Mouse (Mus musculus): ENCODE data around the gene Timm29. TPM values are rescaled to one million over a fixed set of nuclear protein-coding genes. Genes with fewer than 3 reads are reported as not detected.
"Not testable (repeated sequence)": the region's sequence is repeated elsewhere in the genome, so short reads cannot be mapped to it uniquely, and the experiment has no call there.

The Timm29 gene
- polyA plus RNA-seq, 1 experiment from 2014 or later: 29.5 TPM

DNA sequence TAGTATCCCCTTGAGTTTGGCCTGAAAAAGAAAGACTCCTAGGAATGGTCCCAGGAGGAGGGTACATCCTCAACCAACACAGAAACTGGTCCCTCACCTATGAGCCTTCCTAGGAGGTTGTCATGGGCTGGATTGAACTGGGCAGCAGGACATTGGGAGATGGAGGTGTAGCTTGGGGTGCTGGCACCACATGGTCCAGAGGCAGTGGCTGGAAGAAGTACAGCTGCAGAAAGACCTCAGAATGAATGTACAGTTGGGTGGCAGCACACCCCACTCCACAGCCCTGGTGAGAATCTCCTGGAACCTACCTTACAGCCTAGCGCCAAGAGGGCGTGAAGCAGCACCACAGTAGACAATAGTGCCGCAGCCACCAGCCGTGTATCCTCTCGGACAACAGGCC lies 3.0 kb upstream of the Timm29 start:
- peaks cover 12% of the 10 kb centered on the region for H3K4me1 ChIP-seq (ENCODE audit: control insufficient read depth, insufficient read depth, low read length)
- ATAC-seq (replicated peaks; ENCODE audit: insufficient number of reproducible peaks, low FRiP score, low TSS enrichment): no peak
- 97% methylated on average over 5 of the region's 5 CpGs for WGBS (ENCODE audit: insufficient replicate concordance)
- H3K27ac ChIP-seq (ENCODE audit: low read depth, low read length): no peak overlapping the region
- H3K9ac ChIP-seq (ENCODE audit: low read depth, low read length): no peak overlapping the region
- H3K4me2 ChIP-seq: no peak overlapping the region
- H3K9me3 ChIP-seq (replicated peaks; ENCODE audit: control insufficient read depth, low read length): no peaks in the 10 kb centered on the region
- H3K36me3 ChIP-seq (ENCODE audit: control insufficient read depth, insufficient read depth, low read length): peaks cover 39% of the 10 kb centered on the region
- H3K27me3 ChIP-seq (ENCODE audit: control insufficient read depth, insufficient read depth, low read length): no peaks in the 10 kb centered on the region
- H3K4me3 ChIP-seq (ENCODE audit: low read depth, low read length): no peak overlapping the region

- Histone ChIP-seq H3K36me3 (ENCODE audit: control insufficient read depth, insufficient read depth, low read length) (peaks cover 39% of the 10 kb centered on the region), H3K27ac (ENCODE audit: low read depth, low read length) (no peak overlapping the region), H3K9ac (ENCODE audit: low read depth, low read length) (no peak overlapping the region), H3K27me3 (ENCODE audit: control insufficient read depth, insufficient read depth, low read length) (no peaks in the 10 kb centered on the region), H3K4me3 (ENCODE audit: low read depth, low read length) (no peak overlapping the region), H3K4me2 (no peak overlapping the region; the same call in 1 of the 2 replicates), H3K4me1 (ENCODE audit: control insufficient read depth, insufficient read depth, low read length) (peaks cover 12% of the 10 kb centered on the region), H3K9me3 (replicated peaks; ENCODE audit: control insufficient read depth, low read length) (no peaks in the 10 kb centered on the region)
- WGBS (ENCODE audit: insufficient replicate concordance): 85% methylated on average over 6 of the region's 6 CpGs
- no peak for ATAC-seq (replicated peaks; ENCODE audit: insufficient number of reproducible peaks, low FRiP score, low TSS enrichment)
Measured at GRCm38 (mm10) chr9:21591127-21591830, 1.2 kb upstream of the Timm29 start.

GRCm38 (mm10) chr9:21591831-21592702 lies 455 bp upstream of the Timm29 start:
- no peaks in the 10 kb centered on the region for H3K9me3 ChIP-seq (replicated peaks; ENCODE audit: control insufficient read depth, low read length)
- ATAC-seq (replicated peaks; ENCODE audit: insufficient number of reproducible peaks, low FRiP score, low TSS enrichment): peak; percentile 50

DNA sequence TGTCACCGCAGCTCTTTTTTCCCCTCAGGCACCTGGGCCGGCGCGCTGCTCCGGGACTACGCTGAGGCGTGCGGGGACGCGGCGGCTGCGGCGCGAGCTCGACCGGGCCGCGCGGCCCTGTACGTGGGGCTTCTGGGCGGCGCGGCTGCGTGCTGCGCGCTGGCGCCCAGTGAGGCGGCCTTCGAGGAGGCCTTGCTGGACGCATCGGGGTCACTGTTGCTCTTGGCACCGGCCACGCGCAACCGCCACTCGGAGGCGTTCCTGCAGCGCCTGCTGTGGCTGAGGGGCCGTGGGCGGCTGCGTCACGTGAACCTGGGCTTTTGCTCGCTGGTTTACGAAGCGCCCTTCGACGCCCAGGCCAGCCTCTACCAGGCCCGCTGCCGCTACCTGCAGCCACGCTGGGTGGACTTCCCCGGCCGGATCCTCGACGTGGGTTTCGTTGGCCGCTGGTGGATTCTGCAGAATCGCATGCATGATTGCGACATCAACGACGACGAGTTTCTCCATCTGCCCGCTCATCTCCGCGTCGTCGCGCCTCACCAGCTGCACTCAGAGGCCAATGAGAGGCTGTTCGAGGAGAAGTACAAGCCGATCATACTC lies 700 bp downstream of the Timm29 start:
- Histone ChIP-seq H3K27me3 (ENCODE audit: control insufficient read depth, insufficient read depth, low read length) (no peaks in the 10 kb centered on the region), H3K27ac (ENCODE audit: low read depth, low read length) (peak overlapping the region; percentile 80), H3K4me3 (ENCODE audit: low read depth, low read length) (peak overlapping the region; percentile 78), H3K9me3 (replicated peaks; ENCODE audit: control insufficient read depth, low read length) (no peaks in the 10 kb centered on the region), H3K4me2 (peak overlapping the region; percentile 99), H3K36me3 (ENCODE audit: control insufficient read depth, insufficient read depth, low read length) (peaks cover 21% of the 10 kb centered on the region), H3K4me1 (ENCODE audit: control insufficient read depth, insufficient read depth, low read length) (peaks cover 12% of the 10 kb centered on the region), H3K9ac (ENCODE audit: low read depth, low read length) (peak overlapping the region; percentile 80)
- WGBS (ENCODE audit: insufficient replicate concordance): 1% methylated on average over 61 of the region's 69 CpGs
- ATAC-seq (replicated peaks; ENCODE audit: insufficient number of reproducible peaks, low FRiP score, low TSS enrichment): peak; percentile 54

More at GRCm38 (mm10) chr9:21591831-21592702, 455 bp upstream of the Timm29 start:
- Histone ChIP-seq H3K27ac (ENCODE audit: low read depth, low read length) (0 out of 2 replicates have a peak overlapping the region, but pooled peaks have one; percentile 2), H3K4me2 (peak overlapping the region; percentile 99), H3K4me3 (ENCODE audit: low read depth, low read length) (peak overlapping the region; percentile 78), H3K27me3 (ENCODE audit: control insufficient read depth, insufficient read depth, low read length) (no peaks in the 10 kb centered on the region), H3K9ac (ENCODE audit: low read depth, low read length) (peak overlapping the region; percentile 69), H3K4me1 (ENCODE audit: control insufficient read depth, insufficient read depth, low read length) (peaks cover 12% of the 10 kb centered on the region), H3K36me3 (ENCODE audit: control insufficient read depth, insufficient read depth, low read length) (peaks cover 33% of the 10 kb centered on the region)
- 22% methylated on average over 17 of the region's 17 CpGs for WGBS (ENCODE audit: insufficient replicate concordance)

DNA sequence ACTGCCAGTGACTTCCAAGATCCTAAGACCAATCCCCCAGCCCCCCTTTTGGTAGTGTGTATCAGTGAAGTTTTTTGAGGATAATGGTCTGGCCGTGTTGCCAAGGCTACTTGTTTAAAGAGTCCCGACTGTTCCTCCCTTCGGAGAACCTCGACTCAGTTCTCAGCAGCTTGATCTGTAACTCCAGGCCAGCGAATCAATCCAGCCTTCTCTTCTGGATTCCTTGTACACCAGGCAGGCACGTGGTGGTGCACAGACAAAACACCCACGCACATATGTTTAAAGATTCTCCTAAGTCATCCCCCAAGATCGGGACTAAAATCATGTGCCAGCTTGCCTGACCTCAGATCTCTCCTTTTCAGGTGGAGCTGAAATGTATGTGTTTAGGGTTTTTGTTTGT lies 1.8 kb downstream of the Timm29 start:
- not testable (repeated sequence) for H3K9me3 ChIP-seq (replicated peaks; ENCODE audit: control insufficient read depth, low read length); H3K4me3 ChIP-seq (ENCODE audit: low read depth, low read length); H3K27me3 ChIP-seq (ENCODE audit: control insufficient read depth, insufficient read depth, low read length); ATAC-seq (replicated peaks; ENCODE audit: insufficient number of reproducible peaks, low FRiP score, low TSS enrichment); H3K9ac ChIP-seq (ENCODE audit: low read depth, low read length); H3K27ac ChIP-seq (ENCODE audit: low read depth, low read length)
- Histone ChIP-seq H3K4me1 (ENCODE audit: control insufficient read depth, insufficient read depth, low read length) (peaks cover 12% of the 10 kb centered on the region), H3K36me3 (ENCODE audit: control insufficient read depth, insufficient read depth, low read length) (peaks cover 10% of the 10 kb centered on the region), H3K4me2 (peak overlapping the region; percentile 99)
- WGBS (ENCODE audit: insufficient replicate concordance): 83% methylated on average over 8 of the region's 8 CpGs

- 80% methylated on average over 2 of the region's 2 CpGs for WGBS (ENCODE audit: insufficient replicate concordance)
- peaks cover 12% of the 10 kb centered on the region for H3K4me1 ChIP-seq (ENCODE audit: control insufficient read depth, insufficient read depth, low read length)
- no peak overlapping the region for H3K4me3 ChIP-seq (ENCODE audit: low read depth, low read length)
- no peaks in the 10 kb centered on the region for H3K9me3 ChIP-seq (replicated peaks; ENCODE audit: control insufficient read depth, low read length)
- H3K4me2 ChIP-seq: no peak overlapping the region
- no peak overlapping the region for H3K9ac ChIP-seq (ENCODE audit: low read depth, low read length)
- no peak overlapping the region for H3K27ac ChIP-seq (ENCODE audit: low read depth, low read length)
- ATAC-seq (replicated peaks; ENCODE audit: insufficient number of reproducible peaks, low FRiP score, low TSS enrichment): no peak
- H3K27me3 ChIP-seq (ENCODE audit: control insufficient read depth, insufficient read depth, low read length): no peaks in the 10 kb centered on the region
- peaks cover 6% of the 10 kb centered on the region; the same call in 1 of the 2 replicates for H3K36me3 ChIP-seq (ENCODE audit: control insufficient read depth, insufficient read depth, low read length)
Measured at GRCm38 (mm10) chr9:21594838-21595237, 2.3 kb downstream of the Timm29 start.

DNA sequence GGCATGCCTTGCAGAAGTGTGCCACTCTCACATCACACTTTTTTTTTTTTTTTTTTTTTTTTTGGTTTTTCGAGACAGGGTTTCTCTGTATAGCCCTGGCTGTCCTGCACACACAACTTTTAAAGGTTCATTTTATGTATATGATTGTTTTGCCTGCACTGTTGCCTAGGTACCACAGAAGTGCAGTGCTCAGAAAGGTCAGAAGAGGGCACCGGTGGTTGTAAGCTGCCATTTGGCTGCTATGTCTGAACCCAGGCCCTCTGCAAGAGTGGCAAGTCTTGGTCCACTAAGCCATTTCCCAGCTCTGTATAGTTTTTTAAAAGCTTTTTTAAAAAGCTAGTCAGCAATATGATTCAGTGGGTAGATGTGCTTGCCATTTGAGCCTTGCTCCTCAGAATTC lies 5.7 kb downstream of the Timm29 start:
- no peaks in the 10 kb centered on the region for H3K27me3 ChIP-seq (ENCODE audit: control insufficient read depth, insufficient read depth, low read length)
- 25% methylated on average over 2 of the region's 2 CpGs for WGBS (ENCODE audit: insufficient replicate concordance)
- H3K4me1 ChIP-seq (ENCODE audit: control insufficient read depth, insufficient read depth, low read length): peaks cover 6% of the 10 kb centered on the region
- no peak overlapping the region for H3K4me3 ChIP-seq (ENCODE audit: low read depth, low read length)
- no peak for ATAC-seq (replicated peaks; ENCODE audit: insufficient number of reproducible peaks, low FRiP score, low TSS enrichment)
- no peaks in the 10 kb centered on the region for H3K9me3 ChIP-seq (replicated peaks; ENCODE audit: control insufficient read depth, low read length)
- no peak overlapping the region for H3K9ac ChIP-seq (ENCODE audit: low read depth, low read length)
- no peak overlapping the region for H3K4me2 ChIP-seq
- no peak overlapping the region for H3K27ac ChIP-seq (ENCODE audit: low read depth, low read length)
- H3K36me3 ChIP-seq (ENCODE audit: control insufficient read depth, insufficient read depth, low read length): peaks cover 3% of the 10 kb centered on the region; the same call in 1 of the 2 replicates

GRCm38 (mm10) chr9:21600186-21600585 lies 7.7 kb downstream of the Timm29 start:
- no peaks in the 10 kb centered on the region for H3K9me3 ChIP-seq (replicated peaks; ENCODE audit: control insufficient read depth, low read length)
- 64% methylated on average over 3 of the region's 3 CpGs for WGBS (ENCODE audit: insufficient replicate concordance)
- no peak for ATAC-seq (replicated peaks; ENCODE audit: insufficient number of reproducible peaks, low FRiP score, low TSS enrichment)
- H3K9ac ChIP-seq (ENCODE audit: low read depth, low read length): no peak overlapping the region
- peaks cover 2% of the 10 kb centered on the region; the same call in 1 of the 2 replicates for H3K36me3 ChIP-seq (ENCODE audit: control insufficient read depth, insufficient read depth, low read length)
- H3K27ac ChIP-seq (ENCODE audit: low read depth, low read length): no peak overlapping the region
- no peaks in the 10 kb centered on the region for H3K4me1 ChIP-seq (ENCODE audit: control insufficient read depth, insufficient read depth, low read length)
- no peak overlapping the region for H3K4me2 ChIP-seq
- H3K27me3 ChIP-seq (ENCODE audit: control insufficient read depth, insufficient read depth, low read length): no peaks in the 10 kb centered on the region
- no peak overlapping the region for H3K4me3 ChIP-seq (ENCODE audit: low read depth, low read length)
